Mouse (Mus musculus) E14TG2a.4 (cell line): Measurements from ENCODE around the gene Gm1043.

Experiments used
- CTCF ChIP-seq: conservative IDR thresholded peaks from 2 replicates; pipeline ENCODE4 v1.5.1; 2014; ENCODE audit warnings: low read length
- NANOG ChIP-seq: IDR thresholded peaks from 2 replicates; pipeline ENCODE4 v1.6.1; 2014; ENCODE audit warnings: borderline replicate concordance, low read length, mixed read lengths

- TF ChIP-seq CTCF (no peak), NANOG (no peak)
Measured at GRCm38 (mm10) chr5:37049111-37049510, 36.1 kb upstream of the Gm1043 start.
